Mouse (Mus musculus) left cerebral cortex, adult 2 months (tissue): ENCODE data around the gene Flad1. TPM values are rescaled to one million over a fixed set of nuclear protein-coding genes. Genes with fewer than 3 reads are reported as not detected.
A peak's percentile ranks its signal among the peaks of the same experiment; 100 is the strongest.
"Not testable (repeated sequence)": the region's sequence is repeated elsewhere in the genome, so short reads cannot be mapped to it uniquely, and the experiment has no call there.

Experiments used
- DNase-seq, 2 experiments: peaks; one replicate each; pipeline ENCODE4 v3.0.0; 2021 to 2022; ENCODE audit warnings: low spot score in 2 of 2, mixed read lengths in 1 of 2; ENCODE audit errors: extremely low spot score in 1 of 2
- H3K27ac ChIP-seq: fragments of 200-600 bp; 2 replicates; pipeline ENCODE4 v1.8.1; 2022
- H3K4me3 ChIP-seq: fragments of 200-600 bp; 2 replicates; pipeline ENCODE4 v1.8.1; 2022
- CTCF ChIP-seq: fragments of 200-600 bp; IDR thresholded peaks from 2 replicates; pipeline ENCODE4 v1.8.1; 2022; ENCODE audit warnings: antibody characterized with exemption, mild to moderate bottlenecking, moderate library complexity
- intact Hi-C: fragments of 180-260 bp; cut with DNase I; formaldehyde crosslinking; loops from one replicate; pipeline ENCODE4 v1.15.1; 2025
- total RNA-seq, 2 experiments: library from RNA; stranded (reverse); gene quantifications; 2 replicates each; pipeline ENCODE4 v1.2.3; 2021

The Flad1 gene
- total RNA-seq, 2 experiments from 2014 or later: 34.5 to 37.8 TPM

- no peak for TF ChIP-seq CTCF
- intact Hi-C loops: loop anchor here (2.0 to 5.0 kb wide), 2 partner anchors 38 to 410 kb away; no protein-coding TSS in a partner anchor
- no peak for DNase-seq
- no peak overlapping the region for H3K27ac ChIP-seq
- H3K4me3 ChIP-seq: no peak overlapping the region
These were observed 37.3 kb upstream of the Flad1 start for GRCm38 (mm10) chr3:89448720-89449537.

DNA sequence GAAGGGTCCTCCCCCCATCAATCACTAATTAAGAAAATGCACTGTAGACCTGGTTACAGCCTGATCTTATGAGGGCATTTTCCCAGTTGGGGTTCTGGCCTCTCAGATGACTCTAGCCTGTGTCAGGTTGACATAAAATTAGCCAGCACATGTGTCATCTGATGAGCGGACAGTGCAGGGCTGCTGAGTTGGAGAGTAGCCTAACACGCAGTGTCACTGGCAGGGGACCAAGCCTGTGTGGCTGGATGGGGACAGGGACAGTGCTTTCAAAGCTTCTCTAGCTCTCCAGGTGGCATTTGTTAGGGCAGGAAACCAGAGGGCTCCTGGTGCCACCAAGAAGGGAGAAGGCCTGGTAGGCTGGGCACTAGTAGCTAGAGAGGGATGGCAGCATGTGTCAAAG lies 29.0 kb upstream of the Flad1 start:
- intact Hi-C loops: no loop called here
- no peak for DNase-seq
- Histone ChIP-seq H3K4me3 (no peak overlapping the region), H3K27ac (no peak overlapping the region)
- no peak for TF ChIP-seq CTCF

DNA sequence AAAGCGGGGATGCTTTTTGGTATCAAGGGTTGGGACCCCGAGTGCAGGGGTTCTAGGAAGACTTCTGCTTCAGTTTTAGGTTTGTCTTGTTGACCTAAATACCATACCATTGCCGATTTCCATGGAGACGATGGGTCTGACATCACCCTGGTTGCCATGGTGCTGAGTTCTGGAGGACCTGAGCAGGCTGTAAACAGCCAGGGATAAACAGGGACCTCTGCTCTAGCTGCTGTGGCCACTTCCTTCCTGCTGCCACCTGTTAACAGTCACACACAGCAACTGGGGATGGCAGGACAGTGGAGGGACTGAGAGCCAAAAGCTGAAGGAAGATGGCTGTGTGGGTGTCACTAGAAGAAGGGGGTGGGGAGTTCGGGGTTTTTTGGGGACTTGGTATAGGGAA lies 25.6 kb upstream of the Flad1 start:
- no peak for TF ChIP-seq CTCF
- Histone ChIP-seq H3K27ac (peak overlapping the region; percentile 63; the same call in 1 of the 2 replicates), H3K4me3 (peak overlapping the region; percentile 38)
- DNase-seq: no peak
- intact Hi-C loops: loop anchor here (2.0 kb wide), 1 partner anchor 22 kb away; no protein-coding TSS in a partner anchor

GRCm38 (mm10) chr3:89436176-89437113 lies 24.8 kb upstream of the Flad1 start, which contains the start of gene Pbxip1:
Pbxip1 (plus strand) TSS chr3:89436706.
- Histone ChIP-seq H3K27ac (peak within 1 kb of the TSS; percentile 63), H3K4me3 (peak within 1 kb of the TSS; percentile 38)
- no peak for TF ChIP-seq CTCF
- DNase-seq: no peak
- intact Hi-C loops: loop anchor here (2.0 kb wide), 1 partner anchor 22 kb away; no protein-coding TSS in a partner anchor

DNA sequence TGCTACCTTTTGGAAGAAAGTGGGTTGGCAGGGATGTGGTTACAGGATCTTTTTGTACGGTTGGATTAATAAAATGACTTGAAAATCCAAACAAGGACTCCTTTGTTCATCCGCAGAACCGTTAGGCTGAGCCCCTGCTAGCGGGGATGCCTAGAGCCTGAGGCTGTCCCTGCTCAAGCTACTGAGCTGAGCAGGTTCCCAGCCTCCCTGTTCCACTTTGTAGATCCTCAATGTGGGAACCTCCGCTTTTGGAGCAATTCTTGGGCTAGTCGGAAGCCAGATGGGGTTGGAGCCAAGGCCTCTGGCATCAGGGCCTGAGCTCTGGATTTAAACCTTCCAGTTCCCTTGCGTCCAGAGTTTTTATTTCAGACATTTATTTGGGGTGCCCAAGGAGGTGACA lies 23.4 kb upstream of the Flad1 start:
- intact Hi-C loops: no loop called here
- TF ChIP-seq CTCF: no peak

GRCm38 (mm10) chr3:89434532-89434931 lies 22.9 kb upstream of the Flad1 start:
- Histone ChIP-seq H3K27ac (no peak overlapping the region), H3K4me3 (no peak overlapping the region)
- intact Hi-C loops: no loop called here
- no peak for DNase-seq
- TF ChIP-seq CTCF: no peak

More for the DNA sequence above, 23.4 kb upstream of the Flad1 start:
- DNase-seq: no peak
- Histone ChIP-seq H3K4me3 (no peak overlapping the region), H3K27ac (no peak overlapping the region)

GRCm38 (mm10) chr3:89432606-89433005 lies 20.9 kb upstream of the Flad1 start:
- Histone ChIP-seq H3K4me3 (no peak overlapping the region), H3K27ac (no peak overlapping the region)
- DNase-seq: no peak
- intact Hi-C loops: no loop called here
- no peak for TF ChIP-seq CTCF

- H3K27ac ChIP-seq: peak within 1 kb of the TSS; percentile 87
- TF ChIP-seq CTCF: no peak
- intact Hi-C loops: no loop called here
- DNase-seq: peak; percentile 94 to 96
- peak within 1 kb of the TSS; percentile 88 for H3K4me3 ChIP-seq
These were observed 18.8 kb upstream of the Flad1 start, which contains the start of gene Pygo2 for GRCm38 (mm10) chr3:89430171-89431159. Pygo2 (plus strand) TSS chr3:89430214.

DNA sequence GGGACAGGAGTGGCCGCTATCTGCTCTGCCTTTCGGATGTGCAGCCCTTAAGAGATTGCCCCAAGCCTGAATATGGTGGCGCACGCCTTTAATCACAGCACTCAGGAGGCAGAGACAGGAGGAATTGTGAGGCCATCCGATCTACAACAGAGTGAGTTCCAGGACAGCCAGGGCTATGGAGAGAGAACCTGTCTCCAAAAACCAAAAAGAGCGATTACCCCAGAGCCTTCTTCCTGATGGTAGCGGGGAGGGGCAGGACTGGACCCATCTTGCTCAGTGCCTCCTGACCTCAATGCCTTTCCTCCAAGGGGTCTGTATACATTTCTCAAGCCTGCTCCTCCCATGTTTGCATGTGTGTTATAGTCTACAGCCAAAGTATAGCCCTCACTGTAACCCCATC lies 17.4 kb upstream of the Flad1 start:
- DNase-seq, H3K27ac ChIP-seq, intact Hi-C loops, H3K4me3 ChIP-seq: not testable (repeated sequence)

DNA sequence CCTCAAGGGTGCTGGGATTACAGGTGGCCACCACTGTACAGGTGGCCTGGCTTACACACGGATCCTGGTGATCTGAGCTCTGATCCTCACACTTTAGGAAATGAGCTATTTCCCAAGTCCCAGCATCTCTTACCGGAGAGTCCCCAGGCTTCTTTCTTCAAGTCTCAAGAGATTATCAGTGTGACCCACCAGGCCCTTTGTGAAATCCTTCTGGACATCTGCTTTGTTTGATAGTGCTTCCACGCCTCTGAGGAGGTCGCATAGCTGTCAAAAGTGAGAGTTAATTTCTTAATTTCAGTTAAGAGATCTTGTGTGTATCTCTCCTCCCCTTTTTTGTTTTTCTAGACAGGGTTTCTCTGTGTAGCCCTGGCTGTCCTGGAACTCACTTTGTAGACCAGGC lies 14.2 kb upstream of the Flad1 start:
- intact Hi-C loops: no loop called here
- no peak for TF ChIP-seq CTCF

GRCm38 (mm10) chr3:89425141-89425525 lies 13.5 kb upstream of the Flad1 start:
- H3K27ac ChIP-seq: no peak overlapping the region
- TF ChIP-seq CTCF: no peak
- no peak overlapping the region for H3K4me3 ChIP-seq
- DNase-seq: no peak
- intact Hi-C loops: no loop called here

More for the DNA sequence above, 14.2 kb upstream of the Flad1 start:
- DNase-seq: no peak
- Histone ChIP-seq H3K27ac (no peak overlapping the region), H3K4me3 (no peak overlapping the region)
